Mouse (Mus musculus): ENCODE data around the gene Kif2a. TPM values are rescaled to one million over a fixed set of nuclear protein-coding genes. Genes with fewer than 3 reads are reported as not detected.

Gene Kif2a
- polyA plus RNA-seq, 1 experiment from 2014 or later: 30.0 TPM

DNA sequence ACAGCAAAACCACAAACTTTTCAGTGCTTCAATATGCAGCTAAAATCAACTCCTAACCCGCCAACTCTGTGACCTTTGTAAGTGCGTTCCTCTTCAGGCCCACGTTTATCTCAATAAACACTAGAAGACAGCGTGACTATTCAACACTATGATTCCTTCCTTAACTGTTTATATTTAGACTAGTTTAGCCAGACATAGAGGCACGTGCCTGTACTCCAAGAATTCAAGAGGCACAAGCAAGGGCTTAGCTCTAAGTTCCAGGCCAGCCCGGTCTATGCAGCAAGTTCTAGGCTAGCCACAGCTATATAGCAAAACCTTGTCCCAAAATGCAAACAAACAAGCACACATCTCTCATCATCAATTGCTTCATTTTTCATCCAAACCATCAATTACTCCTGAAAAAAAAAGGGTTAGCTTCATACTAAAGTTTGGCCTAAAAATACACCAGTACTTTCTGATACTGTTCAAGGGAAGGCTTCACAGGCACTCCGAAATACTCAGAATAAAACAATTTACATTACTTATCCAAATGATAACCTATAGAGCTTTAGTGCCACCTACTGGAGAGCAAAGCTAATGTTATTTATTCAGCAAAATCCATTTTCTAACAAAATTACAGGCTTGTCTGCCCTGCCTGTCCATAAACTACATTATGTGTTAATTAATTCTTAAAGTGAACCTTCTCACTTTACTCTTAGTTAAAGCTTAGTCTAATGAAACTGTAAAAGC lies 103.4 kb downstream of the Kif2a start:
- H3K9me3 ChIP-seq (replicated peaks): no peaks in the 10 kb centered on the region
- no peak overlapping the region for H3K4me2 ChIP-seq
- WGBS (ENCODE audit: insufficient replicate concordance): 73% methylated on average over 7 of the region's 7 CpGs
- peaks cover 14% of the 10 kb centered on the region for H3K4me1 ChIP-seq
- H3K4me3 ChIP-seq: no peak overlapping the region
- H3K27ac ChIP-seq: no peak overlapping the region; the same call in 1 of the 2 replicates
- H3K36me3 ChIP-seq: peaks cover 68% of the 10 kb centered on the region
- ATAC-seq: no peak
- no peak overlapping the region for H3K9ac ChIP-seq
- H3K27me3 ChIP-seq (replicated peaks): no peaks in the 10 kb centered on the region

DNA sequence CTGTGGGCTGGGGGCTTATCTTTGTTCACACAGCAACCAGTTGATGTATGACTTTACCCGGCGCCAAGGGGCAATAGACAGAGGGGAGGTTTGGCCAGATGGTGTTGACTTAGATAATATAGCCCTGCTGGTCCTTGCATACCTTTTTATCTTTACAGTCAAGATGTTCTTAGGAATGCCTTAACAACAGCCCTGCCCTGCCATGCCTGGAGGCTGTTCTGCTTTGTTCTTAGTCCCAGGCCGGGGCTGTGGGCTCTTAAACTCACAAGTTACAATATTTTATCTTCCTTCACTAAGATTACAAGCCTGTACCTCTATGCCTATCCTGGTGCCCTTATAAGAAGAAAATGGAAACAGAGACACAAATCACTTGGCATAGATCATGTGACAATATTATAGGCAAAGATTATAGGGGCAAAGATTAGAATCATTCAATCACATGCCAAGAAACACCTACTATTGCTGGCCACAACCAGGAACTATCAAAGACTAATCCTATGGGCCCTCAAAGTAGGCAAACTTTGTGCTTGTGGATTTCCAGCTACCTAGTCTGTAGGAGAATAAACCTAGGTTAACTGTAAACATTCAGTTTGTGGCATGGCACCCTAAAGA lies 108.7 kb downstream of the Kif2a start:
- Histone ChIP-seq H3K27me3 (replicated peaks) (no peaks in the 10 kb centered on the region), H3K9me3 (replicated peaks) (no peaks in the 10 kb centered on the region), H3K9ac (no peak overlapping the region), H3K4me2 (peak overlapping the region; percentile 23), H3K4me1 (peaks cover 34% of the 10 kb centered on the region), H3K36me3 (peaks cover 48% of the 10 kb centered on the region), H3K27ac (peak overlapping the region; percentile 77), H3K4me3 (no peak overlapping the region)
- WGBS (ENCODE audit: insufficient replicate concordance): 5% methylated on average over 3 of the region's 3 CpGs
- ATAC-seq: peak; percentile 79

- Histone ChIP-seq H3K9ac (no peak overlapping the region), H3K27ac (no peak overlapping the region), H3K36me3 (peaks cover 70% of the 10 kb centered on the region), H3K4me1 (peaks cover 31% of the 10 kb centered on the region), H3K4me3 (no peak overlapping the region), H3K4me2 (no peak overlapping the region), H3K9me3 (replicated peaks) (no peaks in the 10 kb centered on the region), H3K27me3 (replicated peaks) (no peaks in the 10 kb centered on the region)
- WGBS (ENCODE audit: insufficient replicate concordance): 90% methylated on average over 10 of the region's 10 CpGs
- no peak for ATAC-seq
These were observed 111.8 kb downstream of the Kif2a start for GRCm38 (mm10) chr13:106910096-106910495.

Other genes starting within 250 kb of the Kif2a start
- gene Ipo11, start 85.2 kb downstream of the Kif2a start, polyA plus RNA-seq (2016; fragmentation: Nextera tagmentation; extraction: Ambion mirVana): 61.4 and 65.9 TPM in 2 replicates
- 33.4 and 33.6 TPM in 2 replicates for gene Dimt1, start 75.0 kb downstream of the Kif2a start, polyA plus RNA-seq (2016; fragmentation: Nextera tagmentation; extraction: Ambion mirVana)

Data from liver, embryonic 12.5 days (tissue).